Mouse (Mus musculus) T-helper 2 cell (primary cell): ENCODE measurements around the gene Hist1h3d.
"Not testable (repeated sequence)": the region's sequence is repeated elsewhere in the genome, so short reads cannot be mapped to it uniquely, and the experiment has no call there.

Source experiments
- in situ Hi-C: fragments of 300-600 bp; cut with MboI, MseI; formaldehyde crosslinking; loops from one replicate; pipeline ENCODE4 v1.15.1; 2025; ENCODE audit warnings: high pct_unique_total_duplicates

Gene Hist1h3d

GRCm38 (mm10) chr13:23539821-23540220 is 35.7 kb upstream of the Hist1h3d start:
- in situ Hi-C loops = loop anchor here (10.0 kb wide), 1 partner anchor 1495 kb away; the partner anchor contains the start of genes Hist1h2ag, Hist1h2bj and Hist1h4i

GRCm38 (mm10) chr13:23541497-23541896 is 34.1 kb upstream of the Hist1h3d start:
- in situ Hi-C loops = no loop called here

GRCm38 (mm10) chr13:23542225-23542980 is 33.2 kb upstream of the Hist1h3d start:
- in situ Hi-C loops = not testable (repeated sequence)

GRCm38 (mm10) chr13:23542999-23543607 is 32.5 kb upstream of the Hist1h3d start, which contains the start of gene Hist1h2bh:
Hist1h2bh (minus strand) TSS chr13:23543392.
- in situ Hi-C loops = not testable (repeated sequence)

GRCm38 (mm10) chr13:23543965-23544786 is 31.4 kb upstream of the Hist1h3d start, which contains the start of gene Hist1h3f:
Hist1h3f (plus strand) TSS chr13:23544052.
- in situ Hi-C loops = no loop called here

- in situ Hi-C loops = not testable (repeated sequence)
Measured at GRCm38 (mm10) chr13:23544787-23545120, 30.8 kb upstream of the Hist1h3d start.

- in situ Hi-C loops = no loop called here
Measured at GRCm38 (mm10) chr13:23546694-23547093, 28.9 kb upstream of the Hist1h3d start.

- in situ Hi-C loops = no loop called here
Measured at GRCm38 (mm10) chr13:23550761-23551145, 24.8 kb upstream of the Hist1h3d start.

GRCm38 (mm10) chr13:23551146-23551834 is 24.3 kb upstream of the Hist1h3d start, which contains the start of gene Hist1h4f:
Hist1h4f (minus strand) TSS chr13:23551648.
- in situ Hi-C loops = not testable (repeated sequence)

- in situ Hi-C loops = no loop called here
Measured at GRCm38 (mm10) chr13:23551931-23552914, 23.3 kb upstream of the Hist1h3d start.

- in situ Hi-C loops = no loop called here
Measured at GRCm38 (mm10) chr13:23552962-23553361, 22.6 kb upstream of the Hist1h3d start, which contains the start of gene Hist1h1d. Hist1h1d (plus strand) TSS chr13:23553262.

- in situ Hi-C loops = no loop called here
Measured at GRCm38 (mm10) chr13:23554393-23554792, 21.2 kb upstream of the Hist1h3d start.

GRCm38 (mm10) chr13:23554925-23555838 is 20.4 kb upstream of the Hist1h3d start:
- in situ Hi-C loops = no loop called here

- in situ Hi-C loops = no loop called here
Measured at GRCm38 (mm10) chr13:23555839-23556416, 19.6 kb upstream of the Hist1h3d start.

GRCm38 (mm10) chr13:23556906-23557305 is 18.7 kb upstream of the Hist1h3d start:
- in situ Hi-C loops = no loop called here

GRCm38 (mm10) chr13:23560699-23561098 is 14.9 kb upstream of the Hist1h3d start:
- in situ Hi-C loops = not testable (repeated sequence)

GRCm38 (mm10) chr13:23561531-23561882 is 14.1 kb upstream of the Hist1h3d start:
- in situ Hi-C loops = not testable (repeated sequence)

GRCm38 (mm10) chr13:23561883-23562659 is 13.5 kb upstream of the Hist1h3d start, which contains the start of gene Hist1h3e:
Hist1h3e (minus strand) TSS chr13:23562369.
- in situ Hi-C loops = not testable (repeated sequence)
